Mouse (Mus musculus) myocyte (in vitro differentiated cells): ENCODE measurements at regions not wholly inside any gene's neighbourhood (a gene's known extent, or its start where the extent isn't known, plus 50 kb on each side); places are given as distances from the start of the nearest gene placed in this dataset.

Experiments
- POLR2A ChIP-seq: IDR thresholded peaks from one replicate; pipeline ENCODE4 v1.6.1; 2011; ENCODE audit warnings: low read depth, mild to moderate bottlenecking, control low read depth, moderate library complexity; ENCODE audit not compliant: insufficient read length
- SRF ChIP-seq: IDR thresholded peaks from one replicate; pipeline ENCODE4 v1.6.1; 2011; ENCODE audit warnings: low read depth; ENCODE audit not compliant: control insufficient read depth, insufficient read length
- USF1 ChIP-seq: IDR thresholded peaks from one replicate; pipeline ENCODE4 v1.6.1; 2011; ENCODE audit warnings: low read depth, mild to moderate bottlenecking, control low read depth, moderate library complexity

DNA sequence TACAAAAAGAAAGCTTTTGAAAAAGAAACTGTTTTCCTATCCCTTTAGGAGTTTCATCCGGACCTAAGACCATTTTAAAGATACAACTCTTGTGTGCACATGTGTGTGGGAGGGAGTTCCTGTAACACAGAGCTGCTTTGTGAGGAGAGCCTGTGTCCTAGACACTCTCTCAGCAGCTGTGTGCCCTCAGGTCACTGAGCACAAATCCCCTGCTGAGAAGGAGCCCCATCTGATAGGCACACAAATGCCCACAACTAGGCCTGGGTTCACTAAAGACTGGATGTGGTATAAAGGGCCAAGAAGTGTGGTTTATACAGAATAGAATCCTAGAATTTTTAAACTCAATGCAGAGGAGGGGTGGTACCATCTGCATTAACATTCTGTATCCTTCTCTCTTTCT lies 77.5 kb upstream of the Tnik start:
- TF ChIP-seq POLR2A (no peak), SRF (no peak), USF1 (no peak)
